Mouse (Mus musculus) spleen, postnatal 14 days (tissue): ENCODE measurements around the gene Rnf114.

Experiments
- DNase-seq, 2 experiments: peaks; one replicate each; pipeline ENCODE4 v3.0.0; 2021 to 2022; ENCODE audit warnings: low spot score in 2 of 2

Gene Rnf114

DNA sequence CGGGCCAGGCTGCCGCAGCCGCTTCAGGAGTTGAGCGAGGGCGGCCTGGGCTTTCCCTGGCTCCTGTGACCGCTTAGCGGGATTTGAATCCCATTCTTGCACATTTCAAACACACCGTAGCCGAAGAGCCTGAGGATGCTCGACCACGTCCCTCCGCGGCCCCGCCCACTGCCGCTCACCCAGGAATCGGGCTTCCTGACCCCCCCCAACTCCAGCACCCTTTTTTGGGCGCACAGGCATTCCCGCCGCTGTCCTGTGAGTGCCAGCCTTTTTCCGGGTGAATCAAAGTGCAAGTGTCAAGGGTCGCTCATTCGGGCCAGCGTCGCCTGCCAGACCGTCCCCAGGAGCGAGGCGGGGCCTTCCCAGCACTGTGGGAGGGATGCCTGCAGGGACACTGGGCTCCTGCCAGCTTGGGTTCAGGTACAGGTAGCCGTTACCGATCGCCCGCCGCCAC, 11.5 kb downstream of the Rnf114 start:
- DNase-seq, result peak in 1 of 2 experiments; percentile 31

- DNase-seq, result peak in 1 of 2 experiments; percentile 16
Measured at GRCm38 (mm10) chr2:167505127-167505526, 12.7 kb downstream of the Rnf114 start.

GRCm38 (mm10) chr2:167506546-167507260, 14.3 kb downstream of the Rnf114 start:
- DNase-seq, result no peak

DNA sequence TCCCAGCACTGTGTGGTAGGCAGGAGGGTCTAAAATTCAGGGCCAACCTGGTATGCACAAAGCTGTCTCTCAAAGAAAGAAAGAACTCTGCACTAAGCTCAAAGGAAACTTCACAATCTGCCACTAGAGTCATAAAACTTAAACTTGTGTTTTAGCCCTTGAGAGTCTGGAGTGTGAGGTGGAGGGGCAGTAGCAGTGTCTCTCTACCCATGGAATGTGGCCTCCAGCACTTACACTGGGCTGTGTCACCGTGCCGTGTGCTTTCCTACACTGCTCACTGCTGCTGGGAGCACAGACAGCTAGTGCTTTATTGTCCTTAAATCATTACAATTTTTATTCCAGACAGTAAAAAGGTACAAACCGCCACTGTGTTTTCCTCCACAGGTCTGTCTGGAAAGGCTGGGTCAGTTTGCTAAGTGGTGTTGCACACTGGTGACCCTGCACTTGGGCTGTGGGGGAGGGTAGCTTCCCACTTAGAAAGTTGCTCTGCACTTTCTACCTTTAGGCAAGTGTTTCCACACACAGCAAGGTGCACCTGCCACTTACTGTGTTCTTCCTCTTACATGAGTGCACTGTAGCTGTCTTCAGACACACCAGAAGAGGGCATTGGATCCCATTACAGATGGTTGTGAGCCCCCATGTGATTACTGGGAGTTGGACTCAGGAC, 15.4 kb downstream of the Rnf114 start:
- no peak for DNase-seq

GRCm38 (mm10) chr2:167508569-167508968, 16.1 kb downstream of the Rnf114 start:
- DNase-seq, result no peak

DNA sequence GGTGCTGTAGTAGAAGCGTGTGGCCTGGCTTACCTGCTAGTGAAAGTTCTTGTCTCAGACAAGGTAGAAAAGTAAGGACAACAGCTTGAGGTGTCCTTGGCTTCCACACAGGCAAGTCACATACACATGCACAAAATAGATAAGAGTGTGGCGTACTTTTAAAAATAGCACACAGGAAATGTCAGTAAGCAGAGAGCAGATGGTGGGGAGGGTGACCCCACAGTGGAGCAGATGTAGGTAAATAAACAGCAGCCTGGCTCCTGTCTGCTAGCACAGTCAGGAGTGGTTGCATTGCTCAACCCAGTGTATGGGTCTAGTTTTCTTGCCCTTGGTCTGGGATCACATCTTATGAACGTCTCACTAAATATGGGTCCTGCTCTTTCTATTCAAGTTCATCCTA, 18.0 kb downstream of the Rnf114 start:
- DNase-seq, result no peak

DNA sequence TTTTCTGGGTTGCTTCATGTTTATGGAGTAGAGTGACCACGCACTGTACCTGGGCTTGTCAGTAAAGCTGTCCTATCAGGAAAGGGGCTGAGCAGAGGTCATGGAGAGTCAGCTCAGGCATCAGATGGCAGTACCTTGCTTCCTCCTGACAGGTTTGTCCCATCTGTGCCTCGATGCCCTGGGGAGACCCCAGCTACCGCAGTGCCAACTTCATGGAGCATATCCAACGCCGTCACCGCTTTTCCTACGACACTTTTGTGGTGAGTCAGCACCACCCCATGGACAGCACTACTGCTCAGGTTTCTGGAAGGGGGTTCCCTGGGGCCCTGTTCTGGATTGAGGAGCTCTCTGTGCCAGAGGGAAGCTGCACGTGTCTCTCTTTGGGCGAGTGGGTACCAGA, 19.9 kb downstream of the Rnf114 start:
- no peak for DNase-seq

DNA sequence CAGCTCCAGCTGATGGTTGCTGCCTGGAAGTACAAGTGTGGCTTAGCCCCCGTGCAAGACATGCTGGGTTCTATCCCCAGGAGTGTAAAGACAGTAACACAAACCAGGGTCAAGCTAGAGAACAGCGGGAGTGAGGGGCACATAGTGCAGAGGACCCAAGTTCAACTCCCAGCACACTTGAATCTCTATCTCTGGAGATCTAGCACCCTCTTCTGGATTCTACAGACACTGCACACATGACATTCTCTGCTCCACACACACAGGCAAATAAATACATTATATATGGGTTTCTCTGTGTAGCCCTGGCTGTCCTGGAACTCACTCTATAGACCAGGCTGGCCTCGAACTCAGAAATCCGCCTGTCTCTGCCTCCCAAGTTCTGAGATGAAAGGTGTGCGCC, 20.5 kb downstream of the Rnf114 start:
- DNase-seq, result no peak

DNA sequence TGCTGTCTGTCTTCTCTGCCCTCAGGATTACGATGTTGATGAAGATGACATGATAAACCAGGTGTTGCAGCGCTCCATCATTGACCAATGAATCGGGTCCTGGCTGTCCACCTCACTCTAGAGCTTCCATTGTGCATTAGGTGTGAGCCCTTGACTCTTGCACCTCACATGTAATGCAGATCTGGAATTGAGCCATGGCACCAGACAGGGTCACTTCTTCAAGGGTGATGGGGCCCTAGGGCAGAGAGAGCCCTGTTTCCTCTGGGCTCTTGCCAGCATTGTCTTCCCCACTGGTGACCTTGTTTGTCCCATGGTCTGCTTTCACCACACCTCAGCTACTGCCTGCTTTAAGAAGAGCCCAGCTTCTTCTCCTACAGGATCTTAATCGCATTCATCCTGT, 22.2 kb downstream of the Rnf114 start:
- DNase-seq, result no peak

DNA sequence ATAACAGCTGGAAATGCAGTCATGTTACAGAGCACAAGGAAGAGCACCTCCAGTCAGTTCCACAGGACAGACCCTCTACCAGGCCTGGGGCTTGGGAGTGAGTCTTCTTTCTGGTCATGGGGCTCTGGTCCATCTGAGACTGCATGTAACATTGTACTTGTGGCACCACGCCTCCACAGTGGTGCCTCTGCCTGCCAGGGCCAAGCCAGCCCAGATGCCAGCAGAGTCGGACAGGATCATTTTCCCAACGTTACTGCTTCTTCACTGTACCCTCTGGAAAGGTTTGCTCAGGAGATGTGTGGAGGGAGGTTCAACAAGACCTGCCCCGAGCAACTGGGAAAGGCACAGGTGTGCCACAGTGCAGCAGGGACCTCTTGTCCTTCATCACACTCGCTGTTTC, 23.2 kb downstream of the Rnf114 start:
- no peak for DNase-seq

GRCm38 (mm10) chr2:167519606-167520252, 27.3 kb downstream of the Rnf114 start:
- no peak for DNase-seq

DNA sequence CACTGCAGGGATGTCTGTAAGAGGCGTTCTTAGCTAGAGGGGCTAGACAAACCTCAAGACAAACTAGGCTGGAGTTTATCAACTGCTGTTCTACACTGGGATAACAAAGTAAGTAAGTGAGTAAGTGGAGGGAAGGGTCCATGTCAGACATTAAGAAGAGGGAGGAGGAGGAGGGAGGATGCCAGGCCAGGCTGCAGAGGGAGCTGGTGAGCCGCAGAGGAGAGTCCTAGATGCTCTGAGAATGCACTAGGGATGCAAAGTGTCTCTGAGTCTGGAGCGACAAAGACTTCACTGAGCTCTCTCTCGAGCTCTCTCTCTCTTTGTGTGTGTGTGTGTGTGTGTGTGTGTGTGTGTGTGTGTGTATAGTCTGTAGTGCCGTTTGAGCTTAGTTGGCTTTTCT, 35.8 kb downstream of the Rnf114 start:
- peak in 1 of 2 experiments; percentile 40 for DNase-seq

DNA sequence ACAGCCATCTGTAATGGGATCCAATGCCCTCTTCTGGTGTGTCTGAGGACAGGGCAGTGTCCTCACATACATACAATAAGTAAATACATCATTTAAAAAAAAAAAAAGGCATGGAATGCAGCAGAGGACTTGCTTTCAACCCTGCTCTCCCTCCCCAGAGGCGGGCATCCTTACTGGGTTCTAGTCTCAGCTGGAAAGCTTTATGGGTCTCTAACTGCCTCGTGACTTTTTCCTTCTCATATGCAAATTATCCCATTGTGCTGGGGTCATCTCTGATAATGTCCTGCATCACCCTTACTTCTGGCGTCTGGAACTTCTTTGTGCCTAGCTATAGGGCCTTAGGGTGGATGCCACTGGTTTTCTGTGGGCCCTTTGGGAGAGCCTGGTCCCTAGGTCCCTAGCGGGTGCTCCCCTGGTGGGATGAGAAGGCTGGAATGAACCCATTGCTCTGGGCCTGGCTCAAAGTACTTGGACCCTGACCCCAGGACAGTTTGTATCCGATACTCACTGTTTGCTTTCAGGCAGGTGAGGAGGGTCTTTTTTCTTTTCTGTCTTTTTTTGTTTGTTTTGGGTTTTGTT, 37.6 kb downstream of the Rnf114 start:
- DNase-seq, result no peak

GRCm38 (mm10) chr2:167530536-167530935, 38.1 kb downstream of the Rnf114 start:
- DNase-seq, result no peak

GRCm38 (mm10) chr2:167532131-167532530, 39.7 kb downstream of the Rnf114 start:
- peak in 1 of 2 experiments; percentile 45 for DNase-seq

DNA sequence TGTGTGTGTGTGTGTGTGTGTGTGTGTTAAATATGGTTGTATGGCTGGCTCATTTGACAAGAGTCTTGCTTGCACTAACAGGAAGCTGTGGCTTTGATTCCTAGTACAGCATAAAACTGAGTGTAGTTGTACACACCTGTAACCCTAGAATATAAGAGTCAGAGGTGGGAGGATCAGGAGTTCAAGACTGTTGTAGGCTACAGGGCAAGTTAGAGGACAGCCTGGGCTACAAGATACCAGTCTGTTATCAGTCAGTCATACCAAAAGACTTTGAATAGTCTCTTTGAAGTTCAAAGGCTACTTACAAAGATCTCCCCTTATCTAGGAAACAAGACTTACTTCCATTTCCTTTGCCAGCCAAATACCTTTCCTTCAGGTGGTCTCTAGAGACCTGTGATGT, 41.4 kb downstream of the Rnf114 start:
- no peak for DNase-seq

DNA sequence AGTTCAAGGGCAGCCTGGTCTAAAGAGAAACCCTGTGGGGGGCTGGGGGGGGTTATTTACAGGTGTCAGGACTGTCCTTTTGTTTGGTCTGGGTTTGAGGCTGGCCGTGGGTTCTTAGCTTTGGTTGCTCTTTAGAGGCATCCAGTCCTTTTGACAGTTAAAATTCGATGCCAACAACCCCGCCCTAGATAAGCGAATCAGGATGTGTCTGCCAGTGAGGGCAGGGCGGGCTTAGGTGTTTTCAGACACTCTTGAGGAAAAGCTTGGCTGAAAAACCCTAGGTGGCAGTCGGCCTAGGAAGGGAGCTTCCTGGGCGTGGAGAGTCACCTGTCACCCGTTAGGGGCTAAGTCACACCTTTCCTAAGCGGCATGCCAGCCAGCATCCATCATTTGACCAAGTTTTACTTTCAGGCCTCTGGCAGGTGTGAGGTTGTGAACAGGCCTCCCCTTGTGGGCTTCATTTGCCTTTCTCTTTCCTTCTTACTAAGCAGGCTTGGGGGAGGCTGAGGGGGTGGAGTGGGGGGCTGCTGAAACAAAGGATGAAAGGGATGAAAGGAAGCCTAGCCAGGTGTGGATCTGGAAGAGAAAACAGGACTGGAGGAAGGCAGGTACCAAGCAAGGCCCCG, 44.0 kb downstream of the Rnf114 start:
- no peak for DNase-seq

DNA sequence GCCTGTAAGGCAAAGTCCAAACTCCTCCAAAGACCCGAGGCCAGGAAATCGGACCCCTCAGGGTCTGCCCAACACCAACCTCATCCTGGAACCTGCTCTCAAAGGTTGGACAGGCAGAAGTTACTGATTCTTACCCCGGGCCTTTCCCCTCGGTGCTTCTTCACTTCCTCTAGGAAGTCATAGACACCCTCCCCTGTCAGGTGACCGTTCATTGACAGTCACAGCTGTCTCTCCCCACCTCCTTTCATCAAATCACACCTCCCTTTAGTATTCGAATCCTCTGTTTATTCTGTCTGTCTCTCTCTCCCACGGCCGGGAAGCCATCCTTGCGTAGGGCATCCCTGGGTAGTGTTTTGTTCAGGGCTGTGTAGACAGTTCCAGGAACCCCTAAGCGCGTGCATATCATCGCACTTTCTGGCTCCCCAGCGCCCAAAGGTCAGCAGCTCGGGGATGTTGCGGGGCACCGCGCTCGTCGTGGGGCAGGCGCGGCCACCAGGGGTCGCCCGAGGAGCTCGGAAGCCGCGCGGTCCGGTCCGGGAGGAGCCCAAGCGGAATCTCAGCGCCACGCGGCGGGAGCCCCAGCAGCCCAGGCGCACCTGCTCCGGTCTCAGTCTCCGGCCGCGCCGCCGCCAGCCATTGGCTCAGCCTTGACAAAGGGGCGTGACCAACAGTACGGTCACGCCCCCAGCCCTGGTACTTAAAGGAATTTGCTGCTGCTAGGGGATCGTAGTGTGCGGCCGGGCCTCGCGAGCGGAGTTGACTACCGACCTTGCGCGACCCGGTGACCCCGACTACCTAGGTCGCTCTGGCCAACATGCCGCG, 45.2 kb downstream of the Rnf114 start, which contains the start of gene Snai1:
TSS of gene Snai1 (plus strand) at position 720 of the 822 bp plus-strand sequence.
- DNase-seq, result peak; percentile 73 to 81

DNA sequence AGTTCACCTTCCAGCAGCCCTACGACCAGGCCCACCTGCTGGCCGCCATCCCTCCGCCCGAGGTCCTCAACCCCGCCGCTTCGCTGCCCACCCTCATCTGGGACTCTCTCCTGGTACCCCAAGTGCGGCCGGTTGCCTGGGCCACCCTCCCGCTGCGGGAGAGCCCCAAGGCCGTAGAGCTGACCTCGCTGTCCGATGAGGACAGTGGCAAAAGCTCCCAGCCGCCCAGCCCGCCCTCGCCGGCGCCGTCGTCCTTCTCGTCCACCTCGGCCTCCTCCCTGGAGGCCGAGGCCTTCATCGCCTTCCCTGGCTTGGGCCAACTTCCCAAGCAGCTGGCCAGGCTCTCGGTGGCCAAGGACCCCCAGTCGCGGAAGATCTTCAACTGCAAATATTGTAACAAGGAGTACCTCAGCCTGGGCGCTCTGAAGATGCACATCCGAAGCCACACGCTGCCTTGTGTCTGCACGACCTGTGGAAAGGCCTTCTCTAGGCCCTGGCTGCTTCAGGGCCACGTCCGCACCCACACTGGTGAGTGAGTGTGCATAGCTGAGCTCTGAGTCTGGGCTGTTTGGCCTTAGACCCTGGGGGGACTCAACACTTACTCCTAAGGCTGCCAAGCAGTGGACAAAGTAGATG, 46.3 kb downstream of the Rnf114 start:
- DNase-seq, result no peak
